Mouse (Mus musculus): ENCODE data around the gene Rarb.

DNA sequence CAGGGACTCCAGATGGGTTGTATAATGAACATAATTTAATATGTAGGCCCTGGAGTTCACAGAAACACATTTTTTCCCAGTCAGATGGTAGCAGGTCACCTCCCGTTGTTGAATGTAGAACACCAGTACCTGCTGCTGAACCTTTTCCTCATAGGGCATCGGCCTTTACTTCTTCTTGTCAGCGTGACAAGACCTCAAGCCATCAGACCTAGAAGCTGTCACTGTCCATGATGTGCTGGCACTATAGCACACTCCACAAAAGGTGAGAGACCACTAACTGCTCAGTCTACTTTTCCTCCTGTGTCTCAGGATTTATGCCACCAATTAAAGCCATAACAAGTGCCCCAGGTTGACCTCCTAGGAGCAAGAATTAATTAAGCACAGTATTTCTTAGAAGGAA, 296.1 kb downstream of the Rarb start:
- TF ChIP-seq POLR2A (IDR thresholded peaks at IDR 0.05; ENCODE audit: insufficient read depth, low read depth, low read length) (no peak), CTCF (IDR thresholded peaks at IDR 0.05; ENCODE audit: insufficient read depth, low read depth, low read length) (no peak)
